Mouse (Mus musculus): ENCODE measurements around the gene Abcc4. TPM values are rescaled to one million over a fixed set of nuclear protein-coding genes. Genes with fewer than 3 reads are reported as not detected.

Gene Abcc4
- polyA plus RNA-seq, 1 experiment from 2014 or later: 4.5 TPM

DNA sequence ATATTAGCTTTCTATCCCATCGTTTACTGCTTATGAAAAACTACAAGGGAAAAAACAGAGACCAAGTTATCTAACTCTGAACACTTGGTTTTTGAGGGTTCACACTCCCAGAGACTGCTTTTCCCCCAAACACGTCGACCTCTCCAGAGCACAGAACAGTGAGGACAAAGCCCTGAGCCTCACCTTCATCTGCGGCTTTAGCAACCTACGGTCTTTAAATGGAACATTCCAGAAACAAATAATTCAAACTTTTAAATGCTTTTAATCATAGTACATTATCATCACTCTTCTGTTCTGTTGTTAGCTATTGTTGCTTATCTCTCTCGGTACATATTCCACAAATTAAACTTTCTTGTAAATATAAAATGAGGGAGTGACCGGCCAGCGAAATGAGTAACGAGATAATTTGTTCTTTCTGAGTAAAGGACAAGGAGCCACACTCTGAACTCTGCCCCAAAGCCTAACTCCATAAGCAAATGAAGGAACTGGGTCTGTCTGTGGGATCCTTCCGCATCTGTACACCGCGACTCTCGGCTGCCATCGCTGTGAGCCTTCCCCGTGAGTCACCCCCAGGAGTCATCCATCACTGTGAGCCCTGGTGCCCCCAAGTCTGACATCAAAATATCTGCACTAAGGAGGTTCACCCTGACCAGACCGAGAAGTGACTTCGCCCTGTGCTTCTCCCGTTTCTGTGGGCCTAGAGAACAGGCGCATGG, 126.8 kb downstream of the Abcc4 start:
- no peaks in the 10 kb centered on the region for H3K9me3 ChIP-seq (ENCODE audit: control insufficient read depth, low read length)
- DNase-seq (ENCODE audit: low spot score) (no peak), ATAC-seq (replicated peaks; ENCODE audit: low FRiP score) (no peak)
- no peaks in the 10 kb centered on the region for H3K36me3 ChIP-seq (ENCODE audit: control insufficient read depth, insufficient read depth, low read length)
- no peak overlapping the region for H3K9ac ChIP-seq (ENCODE audit: low read depth, low read length)
- H3K27ac ChIP-seq (ENCODE audit: low read depth, low read length): no peak overlapping the region
- 79% methylated on average over 19 of the region's 19 CpGs for WGBS
- no peaks in the 10 kb centered on the region for H3K4me1 ChIP-seq (replicated peaks; ENCODE audit: control insufficient read depth, insufficient read depth, low read length)
- H3K27me3 ChIP-seq (replicated peaks; ENCODE audit: control insufficient read depth, insufficient read depth, low read length): no peaks in the 10 kb centered on the region
- H3K4me3 ChIP-seq (ENCODE audit: low read depth, low read length): no peak overlapping the region
- H3K4me2 ChIP-seq: no peak overlapping the region

- H3K27ac ChIP-seq (ENCODE audit: low read depth, low read length): no peak overlapping the region
- WGBS: 77% methylated on average over 5 of the region's 5 CpGs
Measured at GRCm38 (mm10) chr14:118577895-118578294, 128.1 kb downstream of the Abcc4 start.

DNA sequence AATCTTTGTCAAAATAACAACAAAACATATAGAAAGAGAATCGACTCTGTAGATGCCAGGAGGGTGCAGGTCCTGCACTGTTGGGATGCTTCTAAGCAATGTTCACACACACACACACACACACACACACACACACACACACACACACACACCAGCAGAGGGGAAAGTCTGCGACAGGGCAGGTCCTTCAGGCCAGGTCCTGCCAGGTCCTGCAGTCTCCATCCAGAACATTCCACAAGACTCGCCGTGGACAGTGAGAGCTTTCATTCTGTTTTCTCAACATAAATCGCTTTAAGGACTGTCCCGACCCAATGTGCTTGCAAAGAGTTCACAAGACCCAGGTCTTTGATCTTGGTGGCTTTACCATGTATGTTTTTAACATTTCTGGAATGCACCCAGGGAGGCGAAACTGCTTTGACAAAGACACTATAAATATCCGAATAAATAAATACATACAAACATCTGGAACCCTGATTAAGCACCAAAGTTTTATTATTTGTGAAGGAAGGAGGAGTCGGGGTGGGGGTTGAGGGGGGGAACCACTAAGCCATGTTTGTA, 133.3 kb downstream of the Abcc4 start:
- Histone ChIP-seq H3K4me1 (replicated peaks; ENCODE audit: control insufficient read depth, insufficient read depth, low read length) (no peaks in the 10 kb centered on the region), H3K9ac (ENCODE audit: low read depth, low read length) (no peak overlapping the region), H3K4me2 (no peak overlapping the region), H3K36me3 (ENCODE audit: control insufficient read depth, insufficient read depth, low read length) (no peaks in the 10 kb centered on the region), H3K27me3 (replicated peaks; ENCODE audit: control insufficient read depth, insufficient read depth, low read length) (no peaks in the 10 kb centered on the region), H3K9me3 (ENCODE audit: control insufficient read depth, low read length) (no peaks in the 10 kb centered on the region), H3K27ac (ENCODE audit: low read depth, low read length) (no peak overlapping the region), H3K4me3 (ENCODE audit: low read depth, low read length) (no peak overlapping the region)
- DNase-seq (ENCODE audit: low spot score): no peak
- ATAC-seq (replicated peaks; ENCODE audit: low FRiP score): no peak
- WGBS: 82% methylated on average over 9 of the region's 9 CpGs

More at GRCm38 (mm10) chr14:118577895-118578294, 128.1 kb downstream of the Abcc4 start:
- Histone ChIP-seq H3K4me1 (replicated peaks; ENCODE audit: control insufficient read depth, insufficient read depth, low read length) (no peaks in the 10 kb centered on the region), H3K4me2 (no peak overlapping the region), H3K4me3 (ENCODE audit: low read depth, low read length) (no peak overlapping the region), H3K36me3 (ENCODE audit: control insufficient read depth, insufficient read depth, low read length) (no peaks in the 10 kb centered on the region), H3K9ac (ENCODE audit: low read depth, low read length) (no peak overlapping the region), H3K9me3 (ENCODE audit: control insufficient read depth, low read length) (no peaks in the 10 kb centered on the region), H3K27me3 (replicated peaks; ENCODE audit: control insufficient read depth, insufficient read depth, low read length) (no peaks in the 10 kb centered on the region)
- DNase-seq (ENCODE audit: low spot score) (no peak), ATAC-seq (replicated peaks; ENCODE audit: low FRiP score) (no peak)

DNA sequence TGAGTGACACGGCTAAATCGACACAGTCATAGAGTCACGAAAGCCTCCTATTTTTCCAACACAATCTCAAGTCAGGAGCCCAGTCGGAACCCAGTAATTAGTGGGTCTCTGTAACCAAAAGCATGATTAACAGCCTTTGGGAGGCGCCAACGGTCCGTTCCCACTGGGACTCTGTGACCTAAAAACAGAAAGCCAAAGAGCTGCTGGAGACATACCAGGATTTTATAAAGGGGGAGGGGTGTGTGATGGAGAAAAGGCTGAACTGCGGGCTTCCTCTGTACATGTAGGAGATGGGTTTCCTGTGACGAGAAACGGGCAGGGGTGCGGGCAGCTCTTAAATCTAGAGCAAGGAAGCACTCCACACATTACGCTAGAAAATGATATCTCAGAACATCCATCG, 136.4 kb downstream of the Abcc4 start:
- Histone ChIP-seq H3K4me2 (no peak overlapping the region), H3K4me1 (replicated peaks; ENCODE audit: control insufficient read depth, insufficient read depth, low read length) (no peaks in the 10 kb centered on the region), H3K27ac (ENCODE audit: low read depth, low read length) (no peak overlapping the region), H3K9me3 (ENCODE audit: control insufficient read depth, low read length) (no peaks in the 10 kb centered on the region), H3K4me3 (ENCODE audit: low read depth, low read length) (no peak overlapping the region), H3K9ac (ENCODE audit: low read depth, low read length) (no peak overlapping the region), H3K36me3 (ENCODE audit: control insufficient read depth, insufficient read depth, low read length) (no peaks in the 10 kb centered on the region), H3K27me3 (replicated peaks; ENCODE audit: control insufficient read depth, insufficient read depth, low read length) (no peaks in the 10 kb centered on the region)
- WGBS: 89% methylated on average over 13 of the region's 13 CpGs
- DNase-seq (ENCODE audit: low spot score) (no peak), ATAC-seq (replicated peaks; ENCODE audit: low FRiP score) (no peak)

DNA sequence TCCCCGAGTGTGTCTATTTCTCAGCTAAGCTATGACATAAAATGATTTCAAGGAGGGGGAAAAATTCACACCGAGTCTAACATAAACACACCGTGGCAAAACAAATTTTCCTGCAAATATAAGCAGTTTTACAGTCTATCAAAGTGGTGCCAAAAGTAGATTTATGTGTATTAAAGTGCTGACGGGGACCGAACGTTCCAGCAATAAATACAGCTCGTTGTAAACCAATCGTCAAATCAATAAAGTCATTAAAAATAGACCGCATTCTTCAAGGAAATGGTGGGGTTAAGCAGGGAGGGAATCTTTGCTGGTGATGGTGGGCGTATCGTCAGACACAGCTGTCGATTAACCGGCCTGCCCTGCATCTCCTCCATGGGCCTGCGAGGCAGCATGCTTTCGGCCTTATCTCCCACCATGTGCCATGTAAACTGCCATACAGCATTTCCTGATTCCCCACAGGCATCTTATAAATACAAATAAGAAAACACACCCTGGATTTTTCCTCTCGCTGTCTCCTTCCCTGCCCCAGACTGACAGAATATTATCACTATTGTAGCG, 137.8 kb downstream of the Abcc4 start:
- Histone ChIP-seq H3K36me3 (ENCODE audit: control insufficient read depth, insufficient read depth, low read length) (no peaks in the 10 kb centered on the region), H3K4me3 (ENCODE audit: low read depth, low read length) (no peak overlapping the region), H3K9ac (ENCODE audit: low read depth, low read length) (no peak overlapping the region), H3K27me3 (replicated peaks; ENCODE audit: control insufficient read depth, insufficient read depth, low read length) (no peaks in the 10 kb centered on the region), H3K4me2 (no peak overlapping the region), H3K4me1 (replicated peaks; ENCODE audit: control insufficient read depth, insufficient read depth, low read length) (no peaks in the 10 kb centered on the region), H3K27ac (ENCODE audit: low read depth, low read length) (no peak overlapping the region), H3K9me3 (ENCODE audit: control insufficient read depth, low read length) (no peaks in the 10 kb centered on the region)
- ATAC-seq (replicated peaks; ENCODE audit: low FRiP score) (peak; percentile 74), DNase-seq (ENCODE audit: low spot score) (no peak)
- WGBS: 71% methylated on average over 17 of the region's 17 CpGs

- Histone ChIP-seq H3K4me2 (no peak overlapping the region), H3K36me3 (ENCODE audit: control insufficient read depth, insufficient read depth, low read length) (no peaks in the 10 kb centered on the region), H3K27me3 (replicated peaks; ENCODE audit: control insufficient read depth, insufficient read depth, low read length) (no peaks in the 10 kb centered on the region), H3K9me3 (ENCODE audit: control insufficient read depth, low read length) (no peaks in the 10 kb centered on the region), H3K4me3 (ENCODE audit: low read depth, low read length) (no peak overlapping the region), H3K4me1 (replicated peaks; ENCODE audit: control insufficient read depth, insufficient read depth, low read length) (no peaks in the 10 kb centered on the region), H3K27ac (ENCODE audit: low read depth, low read length) (no peak overlapping the region), H3K9ac (ENCODE audit: low read depth, low read length) (no peak overlapping the region)
- no peak for ATAC-seq (replicated peaks; ENCODE audit: low FRiP score)
- DNase-seq (ENCODE audit: low spot score): no peak
- WGBS: 93% methylated on average over 5 of the region's 5 CpGs
Measured at GRCm38 (mm10) chr14:118566809-118567208, 139.2 kb downstream of the Abcc4 start.

GRCm38 (mm10) chr14:118566214-118566688, 139.8 kb downstream of the Abcc4 start:
- no peak for ATAC-seq (replicated peaks; ENCODE audit: low FRiP score)
- H3K4me3 ChIP-seq (ENCODE audit: low read depth, low read length): no peak overlapping the region
- no peak overlapping the region for H3K4me2 ChIP-seq
- H3K9me3 ChIP-seq (ENCODE audit: control insufficient read depth, low read length): no peaks in the 10 kb centered on the region
- 69% methylated on average over 12 of the region's 12 CpGs for WGBS
- H3K9ac ChIP-seq (ENCODE audit: low read depth, low read length): no peak overlapping the region
- no peaks in the 10 kb centered on the region for H3K27me3 ChIP-seq (replicated peaks; ENCODE audit: control insufficient read depth, insufficient read depth, low read length)
- H3K4me1 ChIP-seq (replicated peaks; ENCODE audit: control insufficient read depth, insufficient read depth, low read length): no peaks in the 10 kb centered on the region
- H3K36me3 ChIP-seq (ENCODE audit: control insufficient read depth, insufficient read depth, low read length): no peaks in the 10 kb centered on the region
- no peak for DNase-seq (ENCODE audit: low spot score)
- no peak overlapping the region for H3K27ac ChIP-seq (ENCODE audit: low read depth, low read length)

DNA sequence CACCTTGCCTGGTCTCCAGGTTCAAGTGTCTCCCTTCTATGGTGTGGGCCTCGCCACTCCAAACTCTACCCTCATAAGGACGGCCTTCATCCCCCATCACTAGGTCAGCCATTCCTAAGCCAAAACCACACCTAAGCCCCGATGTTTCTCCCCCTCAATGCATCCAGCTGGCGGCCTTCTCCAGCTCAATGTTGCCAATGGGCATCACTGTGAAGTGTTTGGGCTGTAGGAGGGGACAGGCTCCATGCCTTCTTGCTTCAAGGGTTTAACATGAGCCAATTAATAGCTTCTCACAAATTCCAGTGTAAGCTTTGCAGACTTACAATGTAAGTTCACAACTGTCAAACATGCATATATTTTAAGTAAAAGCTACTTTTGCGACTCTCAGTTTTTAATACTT, 140.3 kb downstream of the Abcc4 start:
- H3K4me3 ChIP-seq (ENCODE audit: low read depth, low read length): no peak overlapping the region
- H3K9me3 ChIP-seq (ENCODE audit: control insufficient read depth, low read length): no peaks in the 10 kb centered on the region
- no peak for DNase-seq (ENCODE audit: low spot score)
- H3K27ac ChIP-seq (ENCODE audit: low read depth, low read length): no peak overlapping the region
- H3K27me3 ChIP-seq (replicated peaks; ENCODE audit: control insufficient read depth, insufficient read depth, low read length): no peaks in the 10 kb centered on the region
- H3K4me1 ChIP-seq (replicated peaks; ENCODE audit: control insufficient read depth, insufficient read depth, low read length): no peaks in the 10 kb centered on the region
- WGBS: 91% methylated on average over 5 of the region's 5 CpGs
- H3K9ac ChIP-seq (ENCODE audit: low read depth, low read length): no peak overlapping the region
- no peak for ATAC-seq (replicated peaks; ENCODE audit: low FRiP score)
- no peak overlapping the region for H3K4me2 ChIP-seq
- H3K36me3 ChIP-seq (ENCODE audit: control insufficient read depth, insufficient read depth, low read length): no peaks in the 10 kb centered on the region

GRCm38 (mm10) chr14:118563570-118563969, 142.4 kb downstream of the Abcc4 start:
- Histone ChIP-seq H3K36me3 (ENCODE audit: control insufficient read depth, insufficient read depth, low read length) (no peaks in the 10 kb centered on the region), H3K4me3 (ENCODE audit: low read depth, low read length) (no peak overlapping the region), H3K27ac (ENCODE audit: low read depth, low read length) (no peak overlapping the region), H3K4me2 (no peak overlapping the region), H3K27me3 (replicated peaks; ENCODE audit: control insufficient read depth, insufficient read depth, low read length) (no peaks in the 10 kb centered on the region), H3K9me3 (ENCODE audit: control insufficient read depth, low read length) (no peaks in the 10 kb centered on the region), H3K4me1 (replicated peaks; ENCODE audit: control insufficient read depth, insufficient read depth, low read length) (no peaks in the 10 kb centered on the region), H3K9ac (ENCODE audit: low read depth, low read length) (no peak overlapping the region)
- ATAC-seq (replicated peaks; ENCODE audit: low FRiP score) (no peak), DNase-seq (ENCODE audit: low spot score) (no peak)
- 80% methylated on average over 8 of the region's 8 CpGs for WGBS

All from liver, embryonic 11.5 days (tissue).